Mouse (Mus musculus) midbrain, embryonic 15.5 days (tissue): ENCODE results near the gene Ankrd35. TPM values are rescaled to one million over a fixed set of nuclear protein-coding genes. Genes with fewer than 3 reads are reported as not detected.
A peak's percentile ranks its signal among the peaks of the same experiment; 100 is the strongest.
"Not testable (repeated sequence)": the region's sequence is repeated elsewhere in the genome, so short reads cannot be mapped to it uniquely, and the experiment has no call there.

Source experiments
- ATAC-seq: fragments of 200-750 bp; cut with Nextera tagmentation; replicated peaks from 2 replicates; pipeline ENCODE4 v1.8.0; 2017; ENCODE audit warnings: moderate TSS enrichment
- H3K27ac ChIP-seq: fragments of 300-500 bp; sonication (generic); 2 replicates; pipeline ENCODE4 v1.5.1; 2015; ENCODE audit warnings: mild to moderate bottlenecking, inconsistent platforms
- H3K27me3 ChIP-seq: fragments of 300-500 bp; sonication (generic); replicated peaks from 2 replicates; pipeline ENCODE4 v1.6.1; 2015; ENCODE audit warnings: inconsistent platforms
- H3K36me3 ChIP-seq: fragments of 300-500 bp; sonication (generic); replicated peaks from 2 replicates; pipeline ENCODE4 v1.6.1; 2015; ENCODE audit warnings: inconsistent platforms
- H3K4me1 ChIP-seq: fragments of 300-500 bp; sonication (generic); 2 replicates; pipeline ENCODE4 v1.6.1; 2015; ENCODE audit warnings: inconsistent platforms
- H3K4me2 ChIP-seq: fragments of 300-500 bp; sonication (generic); 2 replicates; pipeline ENCODE4 v1.6.1; 2015; ENCODE audit warnings: inconsistent platforms, mild to moderate bottlenecking, moderate library complexity
- H3K4me3 ChIP-seq: fragments of 300-500 bp; sonication (generic); 2 replicates; pipeline ENCODE4 v1.5.1; 2015; ENCODE audit warnings: mild to moderate bottlenecking, inconsistent platforms
- H3K9ac ChIP-seq: fragments of 300-500 bp; sonication (generic); 2 replicates; pipeline ENCODE4 v1.6.1; 2015; ENCODE audit warnings: mild to moderate bottlenecking, inconsistent platforms
- H3K9me3 ChIP-seq: fragments of 300-500 bp; sonication (generic); 2 replicates; pipeline ENCODE4 v1.6.1; 2016; ENCODE audit warnings: inconsistent platforms
- WGBS: fragments of 180-500 bp; shearing (Covaris S2); methylation state at CpG from one replicate; pipeline ENCODE4 v1.1.7; 2015; ENCODE audit warnings: mixed read lengths; 5-methylcytosine and 5-hydroxymethylcytosine counted together
- polyA plus RNA-seq: library from polyadenylated mRNA; unstranded; fragments of >200 nt; fragmentation: Nextera tagmentation; extraction: Ambion mirVana; gene quantifications from 2 replicates; pipeline ENCODE4 v1.2.1, GENCODE M21; 2015

Ankrd35 gene
- polyA plus RNA-seq, 1 experiment from 2014 or later = 2.1 TPM

GRCm38 (mm10) chr3:96660901-96661300 lies 9.0 kb upstream of the Ankrd35 start:
- H3K9me3 ChIP-seq = no peaks in the 10 kb centered on the region
- H3K4me1 ChIP-seq = peaks cover 15% of the 10 kb centered on the region; the same call in 1 of the 2 replicates
- no peak for ATAC-seq
- H3K9ac ChIP-seq = no peak overlapping the region
- no peaks in the 10 kb centered on the region for H3K36me3 ChIP-seq
- no peak overlapping the region for H3K4me3 ChIP-seq
- H3K27me3 ChIP-seq = no peaks in the 10 kb centered on the region
- no peak overlapping the region for H3K4me2 ChIP-seq
- no peak overlapping the region for H3K27ac ChIP-seq
- 94% methylated on average over 2 of the region's 2 CpGs for WGBS

GRCm38 (mm10) chr3:96662731-96663316 lies 7.1 kb upstream of the Ankrd35 start:
- H3K4me3 ChIP-seq = peak overlapping the region; percentile 38; the same call in 1 of the 2 replicates
- no peaks in the 10 kb centered on the region for H3K36me3 ChIP-seq
- H3K4me2 ChIP-seq = peak overlapping the region; percentile 70
- H3K4me1 ChIP-seq = peaks cover 15% of the 10 kb centered on the region; the same call in 1 of the 2 replicates
- ATAC-seq = peak; percentile 3; the same call in 1 of the 2 replicates
- WGBS = 47% methylated on average over 8 of the region's 8 CpGs
- H3K9me3 ChIP-seq = no peaks in the 10 kb centered on the region
- no peaks in the 10 kb centered on the region for H3K27me3 ChIP-seq
- H3K9ac ChIP-seq = peak overlapping the region; percentile 34; the same call in 1 of the 2 replicates
- H3K27ac ChIP-seq = peak overlapping the region; percentile 77; the same call in 1 of the 2 replicates

GRCm38 (mm10) chr3:96663432-96664239 lies 6.3 kb upstream of the Ankrd35 start:
- Histone ChIP-seq H3K27ac (peak overlapping the region; percentile 77), H3K4me2 (peak overlapping the region; percentile 70), H3K4me1 (peaks cover 15% of the 10 kb centered on the region; the same call in 1 of the 2 replicates), H3K9ac (peak overlapping the region; percentile 34; the same call in 1 of the 2 replicates), H3K4me3 (peak overlapping the region; percentile 38), H3K9me3 (no peaks in the 10 kb centered on the region), H3K36me3 (no peaks in the 10 kb centered on the region), H3K27me3 (no peaks in the 10 kb centered on the region)
- WGBS = 7% methylated on average over 17 of the region's 18 CpGs
- peak; percentile 87 for ATAC-seq

- WGBS = 93% methylated on average over 7 of the region's 7 CpGs
- H3K27me3 ChIP-seq, H3K4me3 ChIP-seq, H3K27ac ChIP-seq, H3K4me2 ChIP-seq, H3K9me3 ChIP-seq, H3K36me3 ChIP-seq, ATAC-seq, H3K9ac ChIP-seq: not testable (repeated sequence)
- peaks cover 20% of the 10 kb centered on the region for H3K4me1 ChIP-seq
Observed at GRCm38 (mm10) chr3:96665732-96666363, 4.1 kb upstream of the Ankrd35 start.

- no peaks in the 10 kb centered on the region for H3K36me3 ChIP-seq
- no peak overlapping the region for H3K4me3 ChIP-seq
- H3K4me1 ChIP-seq = peaks cover 20% of the 10 kb centered on the region
- no peaks in the 10 kb centered on the region for H3K9me3 ChIP-seq
- H3K27me3 ChIP-seq = peaks cover 2% of the 10 kb centered on the region; the same call in 1 of the 2 replicates
- no peak overlapping the region for H3K9ac ChIP-seq
- H3K4me2 ChIP-seq = no peak overlapping the region
- ATAC-seq = no peak
- WGBS = 92% methylated on average over 5 of the region's 5 CpGs
- H3K27ac ChIP-seq = no peak overlapping the region
Observed at GRCm38 (mm10) chr3:96666916-96667315, 3.0 kb upstream of the Ankrd35 start.

GRCm38 (mm10) chr3:96667316-96667715 lies 2.6 kb upstream of the Ankrd35 start:
- peaks cover 2% of the 10 kb centered on the region; the same call in 1 of the 2 replicates for H3K27me3 ChIP-seq
- no peak for ATAC-seq
- no peaks in the 10 kb centered on the region for H3K9me3 ChIP-seq
- no peak overlapping the region for H3K27ac ChIP-seq
- no peak overlapping the region for H3K4me3 ChIP-seq
- no peaks in the 10 kb centered on the region for H3K36me3 ChIP-seq
- H3K4me1 ChIP-seq = peaks cover 20% of the 10 kb centered on the region
- H3K4me2 ChIP-seq = no peak overlapping the region
- H3K9ac ChIP-seq = no peak overlapping the region
- 30% methylated on average over 1 of the region's 1 CpGs for WGBS

GRCm38 (mm10) chr3:96668424-96669067 lies 1.4 kb upstream of the Ankrd35 start:
- no peaks in the 10 kb centered on the region for H3K9me3 ChIP-seq
- no peak overlapping the region for H3K4me2 ChIP-seq
- H3K27me3 ChIP-seq = peaks cover 2% of the 10 kb centered on the region; the same call in 1 of the 2 replicates
- no peak overlapping the region for H3K9ac ChIP-seq
- no peak overlapping the region for H3K27ac ChIP-seq
- WGBS = 94% methylated on average over 5 of the region's 5 CpGs
- H3K4me3 ChIP-seq = no peak overlapping the region
- H3K36me3 ChIP-seq = no peaks in the 10 kb centered on the region
- no peak for ATAC-seq
- peaks cover 11% of the 10 kb centered on the region; the same call in 1 of the 2 replicates for H3K4me1 ChIP-seq

- H3K9ac ChIP-seq = no peak overlapping the region
- no peak overlapping the region for H3K27ac ChIP-seq
- H3K9me3 ChIP-seq = no peaks in the 10 kb centered on the region
- 93% methylated on average over 5 of the region's 5 CpGs for WGBS
- H3K36me3 ChIP-seq = no peaks in the 10 kb centered on the region
- no peak overlapping the region for H3K4me3 ChIP-seq
- H3K4me1 ChIP-seq = peaks cover 5% of the 10 kb centered on the region; the same call in 1 of the 2 replicates
- H3K27me3 ChIP-seq = peaks cover 2% of the 10 kb centered on the region; the same call in 1 of the 2 replicates
- no peak for ATAC-seq
- no peak overlapping the region for H3K4me2 ChIP-seq
Observed at GRCm38 (mm10) chr3:96671519-96671918, 1.6 kb downstream of the Ankrd35 start.

- Histone ChIP-seq H3K27ac (no peak overlapping the region), H3K27me3 (peaks cover 2% of the 10 kb centered on the region; the same call in 1 of the 2 replicates), H3K36me3 (no peaks in the 10 kb centered on the region), H3K9me3 (no peaks in the 10 kb centered on the region), H3K9ac (no peak overlapping the region), H3K4me1 (peaks cover 5% of the 10 kb centered on the region; the same call in 1 of the 2 replicates), H3K4me3 (no peak overlapping the region), H3K4me2 (no peak overlapping the region)
- ATAC-seq = no peak
- 71% methylated on average over 4 of the region's 4 CpGs for WGBS
Observed at GRCm38 (mm10) chr3:96673514-96673913, 3.6 kb downstream of the Ankrd35 start.

- H3K4me3 ChIP-seq = no peak overlapping the region
- ATAC-seq = no peak
- H3K4me1 ChIP-seq = peaks cover 5% of the 10 kb centered on the region; the same call in 1 of the 2 replicates
- no peaks in the 10 kb centered on the region for H3K36me3 ChIP-seq
- no peaks in the 10 kb centered on the region for H3K9me3 ChIP-seq
- H3K27me3 ChIP-seq = peaks cover 2% of the 10 kb centered on the region; the same call in 1 of the 2 replicates
- no peak overlapping the region for H3K9ac ChIP-seq
- no peak overlapping the region for H3K27ac ChIP-seq
- no peak overlapping the region for H3K4me2 ChIP-seq
- WGBS = 73% methylated on average over 8 of the region's 8 CpGs
Observed at GRCm38 (mm10) chr3:96674442-96674841, 4.5 kb downstream of the Ankrd35 start.

GRCm38 (mm10) chr3:96675171-96675570 lies 5.2 kb downstream of the Ankrd35 start:
- Histone ChIP-seq H3K9ac (no peak overlapping the region), H3K27ac (no peak overlapping the region), H3K9me3 (no peaks in the 10 kb centered on the region), H3K4me3 (no peak overlapping the region), H3K27me3 (peaks cover 2% of the 10 kb centered on the region; the same call in 1 of the 2 replicates), H3K4me1 (peaks cover 9% of the 10 kb centered on the region; the same call in 1 of the 2 replicates), H3K4me2 (no peak overlapping the region), H3K36me3 (no peaks in the 10 kb centered on the region)
- no peak for ATAC-seq
- WGBS = 89% methylated on average over 3 of the region's 3 CpGs
